Mouse (Mus musculus) cerebellum, postnatal 10 days (tissue): ENCODE measurements around the gene Slc10a1.

Source experiments
- DNase-seq, 2 experiments: peaks; one replicate each; pipeline ENCODE4 v3.0.0; 2021; ENCODE audit warnings: mixed read lengths in 2 of 2

Slc10a1 gene

GRCm38 (mm10) chr12:80926550-80926949 lies 42.0 kb downstream of the Slc10a1 start:
- no peak for DNase-seq

GRCm38 (mm10) chr12:80925919-80926318 lies 42.6 kb downstream of the Slc10a1 start:
- DNase-seq, result peak in 1 of 2 experiments; percentile 11

DNA sequence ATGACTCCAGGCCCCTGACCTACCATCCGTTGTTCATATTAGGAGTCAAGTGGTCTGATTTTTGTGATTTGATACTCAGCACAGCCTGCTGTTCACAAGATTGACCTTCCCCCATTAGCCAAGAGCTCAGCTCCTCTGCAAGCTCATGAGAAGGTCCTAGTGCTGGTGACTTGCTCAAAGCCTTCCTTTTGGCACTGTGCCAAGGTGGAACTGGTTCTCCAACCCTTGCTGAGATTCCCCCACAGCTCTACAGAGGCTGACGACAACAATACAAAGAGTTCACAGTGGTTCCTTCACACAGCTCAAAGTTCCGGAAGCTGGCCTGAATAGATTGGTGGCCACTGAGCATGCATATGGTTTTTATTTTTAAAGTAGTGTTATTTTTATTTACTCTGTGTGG lies 44.3 kb downstream of the Slc10a1 start:
- DNase-seq, result peak; percentile 41 to 49

GRCm38 (mm10) chr12:80923602-80924001 lies 44.9 kb downstream of the Slc10a1 start:
- peak in 1 of 2 experiments; percentile 11 for DNase-seq

- DNase-seq, result peak in 1 of 2 experiments; percentile 13
Measured at GRCm38 (mm10) chr12:80922869-80923268, 45.6 kb downstream of the Slc10a1 start.

DNA sequence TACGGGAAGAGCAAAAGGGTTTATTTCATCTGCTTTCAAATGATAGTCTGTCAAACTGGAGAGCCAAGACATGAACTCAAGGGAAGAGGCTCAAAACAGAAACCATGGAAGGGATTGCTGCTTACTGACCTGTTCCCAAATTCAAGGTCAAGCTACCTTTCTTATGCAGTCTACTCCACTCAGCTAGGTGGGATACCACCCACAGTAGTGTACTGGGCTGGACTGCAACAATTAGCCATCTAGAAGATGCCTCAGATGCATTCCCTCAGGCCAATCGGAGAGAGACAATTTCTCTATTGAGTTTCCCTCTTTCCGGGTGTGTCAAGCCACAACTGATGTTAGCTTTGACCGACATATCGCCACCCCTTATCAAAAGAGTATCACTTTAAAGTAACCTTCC lies 47.2 kb downstream of the Slc10a1 start:
- no peak for DNase-seq

DNA sequence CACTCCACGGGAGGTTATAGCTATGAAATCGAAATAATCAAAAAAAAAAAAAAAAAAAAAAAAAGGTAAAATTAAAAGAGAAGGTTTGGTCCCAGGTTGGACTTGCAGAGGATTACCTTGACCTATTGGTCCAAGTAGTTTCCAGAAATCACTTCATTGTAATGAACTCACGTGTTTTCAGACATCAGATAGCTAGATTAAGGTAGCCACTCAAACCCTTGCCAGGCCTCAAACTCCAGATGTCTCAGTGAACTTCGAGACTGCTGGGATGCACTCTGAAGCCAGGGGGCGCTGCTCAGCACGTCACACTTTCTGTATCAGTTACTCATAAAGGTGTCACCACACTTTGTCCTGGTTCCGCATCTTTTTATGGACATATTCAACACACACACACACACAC lies 50.7 kb downstream of the Slc10a1 start:
- peak in 1 of 2 experiments; percentile 25 for DNase-seq

- DNase-seq, result no peak
Measured at GRCm38 (mm10) chr12:80909631-80910030, 58.9 kb downstream of the Slc10a1 start.
